Comparison of ENCODE assay signal across 14 mouse cellular contexts in the genomic region with DNA sequence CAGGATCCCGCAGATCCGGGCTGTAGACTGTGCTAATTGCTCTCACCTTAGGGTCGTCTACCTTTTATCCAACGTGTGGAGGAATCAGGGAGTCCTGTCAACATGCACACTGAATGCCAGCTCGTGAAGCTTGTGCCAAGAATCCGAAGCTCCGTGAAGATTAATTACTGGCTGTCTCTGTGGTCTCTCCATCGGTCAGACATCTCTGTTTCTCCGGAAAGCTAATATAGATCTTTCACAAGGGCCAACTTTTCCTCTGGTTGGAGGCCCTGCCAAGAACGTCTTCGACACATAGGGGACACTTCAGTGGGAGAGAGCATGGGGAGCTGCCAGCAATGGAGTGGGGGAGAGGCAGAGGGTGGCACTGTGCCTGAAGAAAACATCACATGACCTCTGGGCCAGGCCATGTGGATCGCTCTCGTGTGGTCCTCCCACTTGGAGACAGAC. TPM values are rescaled to one million over a fixed set of nuclear protein-coding genes. Genes with fewer than 3 reads are reported as not detected.
DNase-seq lines count a peak whose midpoint lies in the region; ATAC-seq lines count a peak whose summit lies in the region.
"Had no signal": no experiment of that assay in that cellular context is flagged by ENCODE, and none has a peak within 500 bp of the region (broad histone marks: within the 10 kb centered on the region; RNA-seq: fewer than 3 reads in every experiment).

No protein-coding gene starts in this region.

- no peaks in the 10 kb centered on the region for H3K36me3 ChIP-seq in hindbrain, embryonic 15.5 days
- no peaks in the 10 kb centered on the region for H3K36me3 ChIP-seq in hindbrain, embryonic 10.5 days
- H3K36me3 ChIP-seq: G1E; midbrain, embryonic 12.5 days had no signal

- H3K9me3 ChIP-seq in hindbrain, embryonic 15.5 days: no peaks in the 10 kb centered on the region
- no peaks in the 10 kb centered on the region for H3K9me3 ChIP-seq in hindbrain, embryonic 10.5 days
- H3K9me3 ChIP-seq: G1E; midbrain, embryonic 12.5 days had no signal

- WGBS in hindbrain, embryonic 15.5 days: 57% methylated on average over 13 of the region's 13 CpGs
- WGBS in hindbrain, embryonic 10.5 days: 85% methylated on average over 13 of the region's 13 CpGs

- H3K4me3 ChIP-seq in hindbrain, embryonic 15.5 days: no peak overlapping the region
- no peak overlapping the region for H3K4me3 ChIP-seq in hindbrain, embryonic 10.5 days
- H3K4me3 ChIP-seq: erythroblast, embryonic 14.5 days; midbrain, embryonic 12.5 days had no signal

- no peaks in the 10 kb centered on the region for H3K27me3 ChIP-seq in hindbrain, embryonic 15.5 days
- H3K27me3 ChIP-seq in hindbrain, embryonic 10.5 days (ENCODE audit: insufficient read depth, poor library complexity, severe bottlenecking): no peaks in the 10 kb centered on the region

- ATAC-seq in cerebellum, adult (ENCODE audit: insufficient number of reproducible peaks, low FRiP score, low TSS enrichment): no peak
- ATAC-seq in hindbrain, embryonic 15.5 days (ENCODE audit: low FRiP score, low read depth): peak; percentile 68; the same call in 1 of the 2 replicates

- no peak overlapping the region for H3K27ac ChIP-seq in hindbrain, embryonic 15.5 days (replicated peaks)
- H3K27ac ChIP-seq in hindbrain, embryonic 10.5 days: no peak overlapping the region
- H3K27ac ChIP-seq: midbrain, embryonic 12.5 days had no signal

- peaks cover 7% of the 10 kb centered on the region; the same call in 1 of the 2 replicates for H3K4me1 ChIP-seq in hindbrain, embryonic 15.5 days (replicated peaks)
- no peaks in the 10 kb centered on the region for H3K4me1 ChIP-seq in hindbrain, embryonic 10.5 days (replicated peaks)
- H3K4me1 ChIP-seq: midbrain, embryonic 12.5 days had no signal

- peak; percentile 71 for DNase-seq in cerebellum, adult 11-12 months
- DNase-seq in hindbrain, embryonic 10.5 days (ENCODE audit: low spot score): no peak
- peak; percentile 79 to 82 for DNase-seq in cerebellum, postnatal 14 days
- peak; percentile 47 for DNase-seq in lung, postnatal 14 days
- DNase-seq in left cerebral cortex, adult 8-10 months (ENCODE audit: low spot score in 2 of 2): no peak
- DNase-seq in left cerebral cortex, adult 18-20 months (ENCODE audit: low spot score in 2 of 2): no peak
- DNase-seq: kidney, adult 11 months; thymus, postnatal 14 days had no signal

- no peak overlapping the region for H3K9ac ChIP-seq in hindbrain, embryonic 15.5 days
- H3K9ac ChIP-seq: midbrain, embryonic 12.5 days had no signal

- H3K4me2 ChIP-seq in hindbrain, embryonic 15.5 days: no peak overlapping the region
- H3K4me2 ChIP-seq: midbrain, embryonic 12.5 days had no signal

RNA-seq across cellular contexts. Expression of gene Cd83, which starts 57.7 kb away (rescaled TPM):
- polyA plus RNA-seq in hindbrain, embryonic 15.5 days (2015; fragmentation: Nextera tagmentation; extraction: Ambion mirVana): 28.5 and 28.9 TPM in 2 replicates
- 4.0 and 5.4 TPM in 2 replicates for polyA plus RNA-seq in hindbrain, embryonic 10.5 days (2016; fragmentation: Nextera tagmentation; extraction: Ambion mirVana)
- total RNA-seq in left cerebral cortex, adult 8-10 months (2022): 10 to 100 TPM; 11.8 to 14.6 (median 13.2) TPM
- total RNA-seq in left cerebral cortex, adult 18-20 months (2021): 10 to 100 TPM in 1 of 2 experiments, 1 to 10 TPM in 1; 9.7 to 12.7 TPM
- total RNA-seq: common myeloid progenitor, adult 5-6 weeks had no signal
- polyA plus RNA-seq: erythroblast, embryonic 14.5 days; G1E had no signal

Comparison
In these comparisons a context has a peak if more than half of its experiments do, and no peak if none do; other contexts are left out.
1. DNase-seq: peak in cerebellum, adult 11-12 months (single experiment), cerebellum, postnatal 14 days (2 of 2) and lung, postnatal 14 days (single experiment); none in hindbrain, embryonic 10.5 days (single experiment), left cerebral cortex, adult 8-10 months (0 of 2) and left cerebral cortex, adult 18-20 months (0 of 2).